Mouse (Mus musculus): ENCODE data around the gene Chuk.

Gene Chuk

GRCm38 (mm10) chr19:44042121-44042520 lies 65.2 kb downstream of the Chuk start:
- DNase-seq (ENCODE audit: low spot score in 2 of 2), result no peak

GRCm38 (mm10) chr19:44033396-44033795 lies 73.9 kb downstream of the Chuk start:
- no peak for DNase-seq (ENCODE audit: low spot score in 2 of 2)

DNA sequence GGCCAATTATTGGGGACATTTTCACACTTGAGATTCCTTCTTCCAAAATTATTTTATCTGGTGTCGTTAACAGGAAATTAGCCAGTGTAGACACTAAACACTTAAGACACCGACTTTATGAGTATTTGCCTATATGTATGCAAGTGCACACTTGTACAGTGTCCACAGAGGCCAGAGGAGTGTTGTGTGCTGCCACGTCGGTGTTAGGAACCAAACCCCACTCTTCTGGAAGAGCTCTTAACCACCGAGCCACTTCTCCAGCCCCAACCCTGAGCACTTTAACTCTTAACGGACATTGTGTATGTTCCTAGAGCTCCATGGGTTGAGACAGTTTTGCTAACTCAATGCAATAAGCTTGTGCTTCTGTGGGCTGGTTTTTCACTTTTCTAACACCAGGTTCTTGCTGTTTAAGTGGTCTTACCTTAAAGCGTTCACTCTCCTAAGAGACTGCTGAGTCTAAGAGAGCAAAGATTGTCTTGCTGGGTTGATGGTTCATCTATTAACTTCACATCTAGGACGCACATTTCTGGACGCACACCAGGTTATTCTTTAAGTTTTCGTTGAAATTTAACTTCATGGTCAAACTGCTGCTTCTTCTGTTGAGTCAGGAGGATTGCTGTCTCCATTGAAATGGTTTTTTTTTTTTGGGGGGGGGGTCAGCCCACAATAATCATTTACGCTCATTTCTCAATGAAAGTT lies 75.1 kb downstream of the Chuk start:
- no peak for DNase-seq (ENCODE audit: low spot score in 2 of 2)

- no peak for DNase-seq (ENCODE audit: low spot score in 2 of 2)
Observed at GRCm38 (mm10) chr19:44030024-44030423, 77.3 kb downstream of the Chuk start.

GRCm38 (mm10) chr19:44028972-44029371 lies 78.3 kb downstream of the Chuk start, which contains the start of gene Cyp2c23:
Cyp2c23 (minus strand) TSS chr19:44029208.
- no peak for DNase-seq (ENCODE audit: low spot score in 2 of 2)

DNA sequence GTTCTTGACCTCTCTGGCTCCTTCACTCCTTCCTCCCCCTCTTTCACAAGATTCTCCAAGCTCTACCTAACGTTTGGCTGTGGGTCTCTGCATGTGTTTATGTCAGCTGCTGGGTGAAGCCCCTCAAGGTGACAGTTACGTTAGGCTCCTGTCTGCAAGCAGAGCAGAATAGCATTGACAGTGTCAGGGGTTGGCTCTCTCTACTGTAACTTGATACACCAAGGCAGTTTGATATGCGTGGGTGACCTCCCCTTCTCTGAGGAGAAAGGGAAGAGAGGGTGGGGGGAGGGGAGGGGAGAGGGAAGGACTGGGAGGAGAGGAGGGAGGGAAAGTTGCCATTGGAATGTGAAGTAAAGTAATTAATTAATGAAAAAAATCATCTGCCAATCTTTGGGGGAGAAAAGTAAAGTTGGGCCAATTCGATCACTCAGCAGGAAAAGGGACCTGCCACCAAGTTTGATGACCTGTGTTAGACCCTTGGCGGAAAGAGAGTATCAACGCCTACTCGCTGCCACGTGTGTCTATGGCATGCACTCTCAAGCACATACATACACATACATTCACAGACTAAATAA lies 80.2 kb downstream of the Chuk start:
- no peak for DNase-seq (ENCODE audit: low spot score in 2 of 2)

- no peak for DNase-seq (ENCODE audit: low spot score in 2 of 2)
Observed at GRCm38 (mm10) chr19:44024921-44025585, 82.2 kb downstream of the Chuk start.
